Mouse (Mus musculus): ENCODE results near the gene a. TPM values are rescaled to one million over a fixed set of nuclear protein-coding genes. Genes with fewer than 3 reads are reported as not detected.

The a gene
- polyA plus RNA-seq, 1 experiment from 2014 or later = 0.32 TPM

Other genes with a start within 250 kb of the a start
- 0.29 TPM in 1 of 2 replicates, not detected in the other for gene 1700003F12Rik, start 244.3 kb upstream of the a start, polyA plus RNA-seq (2015; fragmentation: Nextera tagmentation; extraction: Ambion mirVana)
- 0.09 TPM in 2 replicates for gene Actl10, start 239.6 kb upstream of the a start, polyA plus RNA-seq (2015; fragmentation: Nextera tagmentation; extraction: Ambion mirVana)
- gene Necab3, start 232.5 kb upstream of the a start, polyA plus RNA-seq (2015; fragmentation: Nextera tagmentation; extraction: Ambion mirVana) = 1.0 and 1.4 TPM in 2 replicates
- gene E2f1, start 221.5 kb upstream of the a start, polyA plus RNA-seq (2015; fragmentation: Nextera tagmentation; extraction: Ambion mirVana) = 15.5 and 17.8 TPM in 2 replicates
- 24.4 and 25.2 TPM in 2 replicates for gene Pxmp4, start 187.7 kb upstream of the a start, polyA plus RNA-seq (2015; fragmentation: Nextera tagmentation; extraction: Ambion mirVana)
- 0.68 and 0.74 TPM in 2 replicates for gene Zfp341, start 178.1 kb upstream of the a start, polyA plus RNA-seq (2015; fragmentation: Nextera tagmentation; extraction: Ambion mirVana)
- gene 4930519P11Rik, start 178.0 kb upstream of the a start, polyA plus RNA-seq (2015; fragmentation: Nextera tagmentation; extraction: Ambion mirVana) = not detected in 2 replicates
- gene Chmp4b, start 139.7 kb upstream of the a start, polyA plus RNA-seq (2015; fragmentation: Nextera tagmentation; extraction: Ambion mirVana) = 22.3 and 22.8 TPM in 2 replicates
- gene Gm14214, start 21.4 kb upstream of the a start, polyA plus RNA-seq (2015; fragmentation: Nextera tagmentation; extraction: Ambion mirVana) = not detected in 2 replicates
- gene Raly, start 306 bp upstream of the a start, polyA plus RNA-seq (2015; fragmentation: Nextera tagmentation; extraction: Ambion mirVana) = 27.8 and 32.4 TPM in 2 replicates
- 63.9 and 70.2 TPM in 2 replicates for gene Eif2s2, start 101.5 kb downstream of the a start, polyA plus RNA-seq (2015; fragmentation: Nextera tagmentation; extraction: Ambion mirVana)
- gene Gm14226, start 226.9 kb downstream of the a start, polyA plus RNA-seq (2015; fragmentation: Nextera tagmentation; extraction: Ambion mirVana) = 0.37 and 0.53 TPM in 2 replicates

All from heart, embryonic 13.5 days (tissue).